Mouse (Mus musculus) erythroblast, embryonic 14.5 days (primary cell): ENCODE results near the gene 6430571L13Rik.

Experiments used
- GATA1 ChIP-seq: IDR thresholded peaks from 2 replicates; pipeline ENCODE4 v1.6.1; 2012; ENCODE audit warnings: low read length, inconsistent platforms, mixed read lengths
- TAL1 ChIP-seq: IDR thresholded peaks from 3 replicates; pipeline ENCODE4 v1.6.1; 2012; ENCODE audit warnings: low read length, inconsistent platforms, mixed read lengths

DNA sequence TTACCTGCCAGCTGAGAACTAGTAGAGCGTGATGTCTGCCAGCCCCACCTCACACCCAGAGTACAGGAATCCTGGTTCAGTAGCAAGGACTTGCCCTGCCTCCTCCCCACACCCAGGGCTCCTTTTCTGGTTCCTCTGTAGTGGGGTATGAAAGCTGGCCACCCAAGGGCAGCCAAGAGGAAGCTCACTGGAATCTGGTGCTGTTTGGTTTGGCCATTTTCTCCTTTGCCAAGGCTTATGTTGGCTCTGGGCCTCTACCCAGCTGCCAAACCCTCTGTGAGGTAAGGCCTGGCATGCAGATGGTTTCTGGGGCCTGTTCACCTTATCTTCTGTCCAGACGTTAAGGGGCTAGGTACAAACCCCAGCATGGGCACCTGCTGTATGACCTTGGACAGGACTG is 24.6 kb upstream of the 6430571L13Rik start:
- TF ChIP-seq GATA1 (no peak), TAL1 (no peak)
